Mouse (Mus musculus): ENCODE results near the gene Acacb. TPM values are rescaled to one million over a fixed set of nuclear protein-coding genes. Genes with fewer than 3 reads are reported as not detected.

Gene Acacb
- polyA plus RNA-seq, 1 experiment from 2014 or later, result 1.3 TPM

DNA sequence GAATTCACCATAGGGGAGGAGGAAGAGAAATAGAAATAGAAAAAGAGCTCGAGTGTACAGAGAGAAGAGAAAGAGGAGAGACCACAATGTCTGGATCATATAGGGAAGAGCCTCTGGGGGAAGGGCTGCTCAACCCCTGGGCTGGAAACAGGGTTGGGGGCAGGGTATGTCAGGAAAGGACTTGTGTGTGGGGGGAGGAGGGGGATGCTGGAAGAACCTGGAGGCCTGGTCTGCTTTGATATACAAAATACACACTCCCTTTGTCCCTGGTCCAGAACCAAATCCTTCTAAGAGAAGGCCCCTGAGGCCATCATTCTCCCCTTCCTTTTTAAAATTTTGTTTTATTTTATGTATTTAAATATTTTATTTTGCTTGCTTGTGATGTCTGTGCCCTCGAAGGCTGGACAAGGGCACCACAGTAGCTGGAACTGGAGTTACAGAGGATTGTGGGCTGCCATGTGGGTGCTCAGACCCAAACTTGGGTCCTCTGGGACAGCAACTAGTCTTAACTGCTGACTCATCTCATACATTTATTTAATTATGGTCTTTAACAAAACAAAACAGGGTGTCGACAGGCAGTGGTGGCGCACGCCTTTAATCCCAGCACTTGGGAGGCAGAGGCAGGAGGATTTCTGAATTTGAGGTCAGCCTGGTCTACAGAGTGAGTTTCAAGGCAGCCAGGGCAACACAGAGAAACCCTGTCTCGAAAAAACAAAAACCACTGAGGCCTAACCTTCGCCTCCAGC lies 19.7 kb upstream of the Acacb start:
- TF ChIP-seq EP300 (optimal IDR thresholded peaks at IDR 0.05), result no peak
- TF ChIP-seq CTCF (IDR thresholded peaks at IDR 0.05; ENCODE audit: low read depth), result no peak
- peaks cover 10% of the 10 kb centered on the region; the same call in 1 of the 2 replicates for H3K36me3 ChIP-seq (ENCODE audit: control insufficient read depth, insufficient read depth, low read length)
- DNase-seq (ENCODE audit: low spot score) (no peak), ATAC-seq (ENCODE audit: low FRiP score, low TSS enrichment) (no peak)
- H3K4me1 ChIP-seq (replicated peaks; ENCODE audit: control insufficient read depth, insufficient read depth), result peaks cover 4% of the 10 kb centered on the region; the same call in 1 of the 2 replicates
- 79% methylated on average over 7 of the region's 7 CpGs for WGBS
- no peak overlapping the region for H3K27ac ChIP-seq (replicated peaks)
- H3K4me3 ChIP-seq (ENCODE audit: low read depth, low read length), result no peak overlapping the region
- peak overlapping the region; percentile 99; the same call in 1 of the 2 replicates for H3K4me2 ChIP-seq (replicated peaks; ENCODE audit: low read depth)
- H3K9me3 ChIP-seq (ENCODE audit: control insufficient read depth, low read length), result no peaks in the 10 kb centered on the region
- H3K9ac ChIP-seq (ENCODE audit: low read length), result no peak overlapping the region
- no peaks in the 10 kb centered on the region for H3K27me3 ChIP-seq (ENCODE audit: control insufficient read depth, insufficient read depth, low read length)

DNA sequence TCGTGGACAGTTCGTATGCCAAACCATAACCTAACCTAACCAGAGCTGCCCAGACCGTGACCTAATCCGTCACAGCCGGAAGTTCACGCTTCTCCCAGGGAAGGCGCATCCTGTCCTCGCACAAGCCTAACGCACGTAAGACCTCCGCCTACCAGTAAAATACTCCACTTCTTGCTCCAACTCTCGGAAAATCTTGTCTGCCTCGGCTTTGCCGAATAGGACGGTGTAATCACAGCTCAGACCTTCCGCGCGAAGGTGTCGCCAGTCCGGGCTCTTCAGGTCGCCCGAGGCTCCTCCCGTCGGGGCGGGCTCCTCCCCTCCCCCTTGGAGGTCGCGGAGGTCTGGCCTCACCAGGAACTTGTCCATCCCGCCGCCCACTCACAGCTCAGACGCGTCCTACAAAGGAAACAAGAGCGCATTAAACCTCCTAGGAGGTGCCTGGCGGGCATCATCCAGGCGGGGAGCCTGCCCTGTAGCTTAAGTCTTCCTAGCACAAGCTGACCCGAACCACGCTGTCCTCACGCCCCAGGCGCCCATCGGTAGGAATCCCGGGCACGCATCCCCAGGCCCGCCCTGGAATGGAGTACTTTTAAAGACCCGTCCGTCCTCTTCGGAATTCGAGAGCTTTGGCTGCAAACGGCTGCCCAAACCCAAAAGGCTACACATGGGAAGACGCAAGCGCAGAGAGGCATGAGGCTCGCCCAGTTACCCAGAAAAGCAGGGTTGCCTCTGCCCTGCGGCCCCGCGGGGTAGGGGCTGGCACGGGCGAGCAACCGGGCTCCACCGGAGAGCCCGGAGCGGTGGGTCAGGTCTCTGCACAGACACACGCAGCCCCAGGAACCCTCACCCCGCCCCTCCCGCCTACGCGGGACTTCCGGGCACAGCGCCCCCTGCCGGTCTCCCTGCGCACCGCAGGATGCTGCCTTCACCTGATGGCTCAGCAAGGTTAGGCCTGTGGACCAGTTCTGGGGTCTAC lies 18.7 kb upstream of the Acacb start, which contains the start of gene Alkbh2:
Alkbh2 (minus strand) TSS at position 845 of the 976 bp plus-strand sequence.
- no peaks in the 10 kb centered on the region for H3K27me3 ChIP-seq (ENCODE audit: control insufficient read depth, insufficient read depth, low read length)
- peak within 1 kb of the TSS; percentile 61 for H3K4me3 ChIP-seq (ENCODE audit: low read depth, low read length)
- ATAC-seq (ENCODE audit: low FRiP score, low TSS enrichment), result peak; percentile 22; the same call in 1 of the 2 replicates
- peaks cover 5% of the 10 kb centered on the region; the same call in 1 of the 2 replicates for H3K4me1 ChIP-seq (replicated peaks; ENCODE audit: control insufficient read depth, insufficient read depth)
- under 1% methylated on average over 69 of the region's 69 CpGs for WGBS
- H3K4me2 ChIP-seq (replicated peaks; ENCODE audit: low read depth), result peak within 1 kb of the TSS; percentile 99
- H3K27ac ChIP-seq (replicated peaks), result peak within 1 kb of the TSS; percentile 76
- DNase-seq (ENCODE audit: low spot score), result peak; percentile 90
- peaks cover 7% of the 10 kb centered on the region; the same call in 1 of the 2 replicates for H3K36me3 ChIP-seq (ENCODE audit: control insufficient read depth, insufficient read depth, low read length)
- peak within 1 kb of the TSS; percentile 64 for H3K9ac ChIP-seq (ENCODE audit: low read length)
- H3K9me3 ChIP-seq (ENCODE audit: control insufficient read depth, low read length), result no peaks in the 10 kb centered on the region
- TF ChIP-seq CTCF (IDR thresholded peaks at IDR 0.05; ENCODE audit: low read depth) (peak; percentile 96), EP300 (optimal IDR thresholded peaks at IDR 0.05) (no peak)

DNA sequence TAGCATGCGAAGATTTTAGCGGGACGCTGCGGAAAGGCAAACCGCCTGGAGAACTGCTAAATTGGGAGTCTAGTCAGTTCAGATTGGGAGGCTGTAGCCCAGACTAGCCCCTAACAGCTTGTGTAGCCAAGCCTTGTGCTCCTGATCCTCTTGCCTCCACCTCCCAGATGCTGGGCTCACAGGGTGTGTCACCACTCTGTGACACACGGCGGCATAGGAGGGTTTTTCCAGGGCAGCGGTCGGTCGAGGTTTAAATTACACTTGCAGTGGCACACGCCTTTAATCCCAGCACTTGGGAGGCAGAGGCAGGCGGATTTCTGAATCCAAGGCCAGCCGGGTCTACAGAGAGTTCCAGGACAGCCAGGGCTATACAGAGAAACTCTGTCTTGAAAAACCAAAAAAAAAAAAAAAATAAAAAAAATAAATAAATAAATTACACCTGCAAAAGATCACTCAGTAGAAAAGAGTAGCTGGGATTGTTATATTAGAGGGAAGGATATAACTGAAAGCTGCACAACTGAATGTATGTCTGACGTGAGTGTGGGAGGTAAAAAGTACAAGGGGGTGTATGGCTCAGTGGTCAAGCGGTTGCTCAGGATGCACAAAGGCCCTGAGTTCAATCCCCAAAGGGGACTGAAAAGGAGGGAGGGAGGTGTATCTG lies 16.7 kb upstream of the Acacb start:
- no peak overlapping the region for H3K27ac ChIP-seq (replicated peaks)
- H3K9ac ChIP-seq (ENCODE audit: low read length), result no peak overlapping the region
- no peaks in the 10 kb centered on the region for H3K36me3 ChIP-seq (ENCODE audit: control insufficient read depth, insufficient read depth, low read length)
- H3K4me2 ChIP-seq (replicated peaks; ENCODE audit: low read depth), result peak overlapping the region; percentile 100
- WGBS, result 75% methylated on average over 15 of the region's 15 CpGs
- H3K4me3 ChIP-seq (ENCODE audit: low read depth, low read length), result peak overlapping the region; percentile 58
- no peak for TF ChIP-seq EP300 (optimal IDR thresholded peaks at IDR 0.05)
- TF ChIP-seq CTCF (IDR thresholded peaks at IDR 0.05; ENCODE audit: low read depth), result no peak
- H3K27me3 ChIP-seq (ENCODE audit: control insufficient read depth, insufficient read depth, low read length), result no peaks in the 10 kb centered on the region
- DNase-seq (ENCODE audit: low spot score) (no peak), ATAC-seq (ENCODE audit: low FRiP score, low TSS enrichment) (no peak)
- H3K9me3 ChIP-seq (ENCODE audit: control insufficient read depth, low read length), result no peaks in the 10 kb centered on the region
- peaks cover 5% of the 10 kb centered on the region; the same call in 1 of the 2 replicates for H3K4me1 ChIP-seq (replicated peaks; ENCODE audit: control insufficient read depth, insufficient read depth)

DNA sequence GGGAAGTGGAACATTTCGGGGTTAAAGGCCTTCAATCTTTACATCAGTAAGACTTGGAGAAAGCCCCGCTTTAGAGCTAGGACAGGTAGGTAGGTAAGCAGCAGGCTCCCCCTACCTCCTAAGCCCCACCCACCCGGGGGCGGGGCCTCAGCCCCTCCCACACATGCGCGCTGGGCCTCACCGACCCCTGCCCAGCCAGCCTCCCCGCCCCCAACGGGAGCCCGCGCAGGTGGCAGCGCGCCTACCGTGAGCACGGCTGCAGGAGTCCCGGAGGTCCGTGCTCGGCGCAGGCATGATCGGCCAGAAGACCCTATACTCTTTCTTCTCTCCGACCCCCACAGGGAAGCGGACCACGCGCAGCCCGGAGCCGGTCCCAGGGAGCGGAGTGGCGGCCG lies 16.1 kb upstream of the Acacb start, which contains the start of gene Ung:
Ung (plus strand) TSS at position 176 of the 395 bp plus-strand sequence.
- Histone ChIP-seq H3K27me3 (ENCODE audit: control insufficient read depth, insufficient read depth, low read length) (no peaks in the 10 kb centered on the region), H3K4me1 (replicated peaks; ENCODE audit: control insufficient read depth, insufficient read depth) (peaks cover 5% of the 10 kb centered on the region; the same call in 1 of the 2 replicates), H3K27ac (replicated peaks) (peak within 1 kb of the TSS; percentile 87), H3K4me3 (ENCODE audit: low read depth, low read length) (peak within 1 kb of the TSS; percentile 58), H3K9ac (ENCODE audit: low read length) (peak within 1 kb of the TSS; percentile 61), H3K4me2 (replicated peaks; ENCODE audit: low read depth) (peak within 1 kb of the TSS; percentile 100), H3K9me3 (ENCODE audit: control insufficient read depth, low read length) (no peaks in the 10 kb centered on the region), H3K36me3 (ENCODE audit: control insufficient read depth, insufficient read depth, low read length) (no peaks in the 10 kb centered on the region)
- TF ChIP-seq CTCF (IDR thresholded peaks at IDR 0.05; ENCODE audit: low read depth), result no peak
- no peak for TF ChIP-seq EP300 (optimal IDR thresholded peaks at IDR 0.05)
- no peak for ATAC-seq (ENCODE audit: low FRiP score, low TSS enrichment)
- WGBS, result 2% methylated on average over 21 of the region's 29 CpGs
- DNase-seq (ENCODE audit: low spot score), result peak; percentile 54
